Mouse (Mus musculus) right cerebral cortex, postnatal 10 days (tissue): ENCODE measurements around the gene Apol8.
A peak's percentile ranks its signal among the peaks of the same experiment; 100 is the strongest.

ENCODE experiments used
- DNase-seq, 2 experiments: peaks; one replicate each; pipeline ENCODE4 v3.0.0; 2021; ENCODE audit warnings: low spot score in 2 of 2

The Apol8 gene

GRCm38 (mm10) chr15:77756848-77757247 is at the start of gene Apol8:
Apol8 (minus strand) TSS chr15:77757003.
- DNase-seq: peak; percentile 63 to 68

GRCm38 (mm10) chr15:77805657-77806056 is 48.9 kb upstream of the Apol8 start:
- no peak for DNase-seq

GRCm38 (mm10) chr15:77804949-77805348 is 48.1 kb upstream of the Apol8 start:
- no peak for DNase-seq

- DNase-seq: no peak
These were observed 47.7 kb upstream of the Apol8 start for GRCm38 (mm10) chr15:77804460-77804859.

GRCm38 (mm10) chr15:77803747-77804146 is 46.9 kb upstream of the Apol8 start:
- peak; percentile 51 to 58 for DNase-seq

- DNase-seq: no peak
These were observed 46.2 kb upstream of the Apol8 start for GRCm38 (mm10) chr15:77802992-77803391.

- no peak for DNase-seq
These were observed 44.4 kb upstream of the Apol8 start for GRCm38 (mm10) chr15:77801188-77801587.

GRCm38 (mm10) chr15:77800511-77800910 is 43.7 kb upstream of the Apol8 start:
- DNase-seq: peak; percentile 44 to 66

GRCm38 (mm10) chr15:77799491-77800474 is 43.0 kb upstream of the Apol8 start:
- no peak for DNase-seq

GRCm38 (mm10) chr15:77798664-77799490 is 42.1 kb upstream of the Apol8 start:
- DNase-seq: no peak

GRCm38 (mm10) chr15:77797609-77798411 is 41.0 kb upstream of the Apol8 start:
- DNase-seq: no peak

- DNase-seq: no peak
These were observed 39.7 kb upstream of the Apol8 start for GRCm38 (mm10) chr15:77796409-77797035.

- no peak for DNase-seq
These were observed 38.1 kb upstream of the Apol8 start for GRCm38 (mm10) chr15:77794908-77795356.

GRCm38 (mm10) chr15:77794138-77794907 is 37.5 kb upstream of the Apol8 start:
- DNase-seq: no peak

GRCm38 (mm10) chr15:77793554-77793953 is 36.8 kb upstream of the Apol8 start:
- peak; percentile 53 to 55 for DNase-seq

GRCm38 (mm10) chr15:77793094-77793493 is 36.3 kb upstream of the Apol8 start:
- no peak for DNase-seq

- no peak for DNase-seq
These were observed 35.3 kb upstream of the Apol8 start for GRCm38 (mm10) chr15:77792056-77792455.

GRCm38 (mm10) chr15:77790656-77791405 is 34.0 kb upstream of the Apol8 start:
- no peak for DNase-seq

- no peak for DNase-seq
These were observed 32.4 kb upstream of the Apol8 start for GRCm38 (mm10) chr15:77789186-77789585.
